Mouse (Mus musculus) thymus, postnatal 25 days (tissue): ENCODE results near the gene Ksr2.
"Not testable (repeated sequence)": the region's sequence is repeated elsewhere in the genome, so short reads cannot be mapped to it uniquely, and the experiment has no call there.

Experiments used
- DNase-seq: peaks from one replicate; pipeline ENCODE4 v3.0.0; 2022

Gene Ksr2

GRCm38 (mm10) chr5:117541654-117542053, 127.9 kb downstream of the Ksr2 start:
- no peak for DNase-seq

- no peak for DNase-seq
These were observed 133.0 kb downstream of the Ksr2 start for GRCm38 (mm10) chr5:117546694-117547268.

DNA sequence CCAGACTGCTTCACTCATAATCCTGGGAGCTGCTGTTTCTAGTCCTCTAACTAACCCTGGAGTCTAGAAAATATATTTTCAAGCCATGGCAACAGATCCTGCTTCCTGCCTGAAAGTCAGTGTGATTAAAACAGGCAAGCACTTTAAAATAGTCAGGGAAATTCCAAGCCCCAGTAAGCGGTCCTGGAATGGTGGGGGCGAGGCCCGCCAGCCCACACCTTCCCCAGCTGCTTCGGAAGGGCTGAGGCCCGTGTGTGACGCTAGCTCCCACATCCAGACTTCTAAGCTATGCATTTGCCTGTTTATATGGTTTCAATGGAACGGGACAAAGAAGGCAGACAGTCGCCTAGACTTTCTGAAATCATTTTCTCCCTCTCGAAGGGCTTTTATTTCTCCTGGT, 137.2 kb downstream of the Ksr2 start:
- DNase-seq, result no peak

DNA sequence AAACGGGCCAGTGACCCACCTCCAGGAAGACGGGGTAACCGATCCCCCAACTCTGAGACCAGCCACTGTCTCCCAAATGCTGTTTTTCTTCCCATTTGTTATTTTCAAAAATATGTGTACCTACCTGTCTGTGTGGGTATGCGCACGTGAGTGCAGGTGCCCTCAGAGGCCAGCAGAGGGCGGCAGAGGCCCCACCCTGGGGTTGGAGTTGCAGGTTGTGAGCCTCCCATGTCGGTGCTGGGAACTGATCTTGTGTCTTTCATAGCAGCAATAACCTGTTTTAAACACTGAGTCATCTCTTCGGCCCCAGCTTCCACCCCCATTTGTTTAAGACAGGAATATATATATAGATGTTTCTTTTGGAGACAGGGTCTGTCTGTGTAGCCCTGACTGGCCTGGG, 138.3 kb downstream of the Ksr2 start:
- no peak for DNase-seq

DNA sequence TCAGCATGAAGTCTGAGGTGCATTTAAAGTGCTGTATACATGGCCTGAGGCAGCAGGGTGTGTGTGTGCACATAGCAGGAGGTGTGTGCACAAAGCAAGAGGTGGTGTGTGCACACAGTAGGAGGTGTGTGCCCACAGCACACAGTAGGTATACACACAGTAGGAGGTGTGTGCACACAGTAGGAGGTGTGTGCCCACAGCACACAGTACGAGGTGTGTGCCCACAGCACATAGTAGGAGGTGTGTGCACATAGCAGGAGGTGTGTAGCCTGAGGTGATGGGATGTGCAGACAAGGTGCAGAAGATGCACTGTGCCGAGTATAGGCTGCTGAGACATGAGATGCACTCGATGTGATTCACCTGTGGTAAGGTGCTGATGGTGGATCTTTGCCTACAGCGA, 140.7 kb downstream of the Ksr2 start:
- DNase-seq, result no peak

- DNase-seq, result no peak
These were observed 142.8 kb downstream of the Ksr2 start for GRCm38 (mm10) chr5:117556570-117556969.

DNA sequence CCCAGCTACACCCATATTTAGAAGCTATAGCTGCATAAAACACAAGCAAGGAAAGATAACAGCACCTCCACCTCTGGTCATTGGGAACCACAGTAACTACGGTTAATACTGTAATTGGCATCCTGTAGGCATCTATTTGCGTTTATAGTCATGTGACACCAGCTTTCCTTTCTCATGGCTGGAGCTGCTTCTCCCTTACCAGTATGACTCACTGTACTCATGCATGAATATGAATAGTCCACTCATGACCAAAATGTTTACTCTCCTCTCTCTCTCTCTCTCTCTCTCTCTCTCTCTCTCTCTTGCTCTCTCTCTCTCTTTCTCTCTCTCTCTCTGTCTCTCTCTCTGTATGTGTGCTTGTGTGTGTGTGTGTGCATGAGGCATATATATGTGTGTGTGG, 147.3 kb downstream of the Ksr2 start:
- no peak for DNase-seq

- DNase-seq, result no peak
These were observed 152.4 kb downstream of the Ksr2 start for GRCm38 (mm10) chr5:117566051-117566665.

DNA sequence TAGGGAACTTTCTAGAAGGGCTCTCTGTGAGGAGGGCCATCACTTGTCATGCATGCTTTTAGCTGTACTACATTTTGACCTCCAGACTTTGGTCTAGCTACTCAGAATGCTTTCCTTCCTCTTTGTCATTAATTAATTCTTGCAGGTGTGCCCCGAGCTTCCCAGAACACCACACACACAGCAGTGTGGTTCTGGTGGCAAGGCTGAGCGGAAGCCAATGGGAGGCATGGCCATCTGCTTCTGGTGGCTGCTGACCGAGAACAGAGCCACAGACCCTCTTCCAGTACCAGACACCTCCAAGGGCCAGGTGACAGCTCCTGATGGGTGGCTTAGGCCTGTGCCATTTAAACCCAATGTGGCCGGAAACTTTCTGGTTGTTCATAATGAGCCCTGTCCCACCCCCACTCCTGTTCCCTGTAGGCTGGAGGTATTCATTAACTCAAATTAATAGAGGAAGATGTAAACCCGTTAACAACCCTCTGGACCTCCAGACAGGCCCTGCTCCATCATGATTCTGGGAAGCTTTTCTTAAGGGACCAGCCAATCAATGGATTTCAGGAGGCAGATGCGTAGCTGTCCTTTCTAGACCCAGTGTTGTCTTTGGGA, 155.5 kb downstream of the Ksr2 start:
- no peak for DNase-seq

DNA sequence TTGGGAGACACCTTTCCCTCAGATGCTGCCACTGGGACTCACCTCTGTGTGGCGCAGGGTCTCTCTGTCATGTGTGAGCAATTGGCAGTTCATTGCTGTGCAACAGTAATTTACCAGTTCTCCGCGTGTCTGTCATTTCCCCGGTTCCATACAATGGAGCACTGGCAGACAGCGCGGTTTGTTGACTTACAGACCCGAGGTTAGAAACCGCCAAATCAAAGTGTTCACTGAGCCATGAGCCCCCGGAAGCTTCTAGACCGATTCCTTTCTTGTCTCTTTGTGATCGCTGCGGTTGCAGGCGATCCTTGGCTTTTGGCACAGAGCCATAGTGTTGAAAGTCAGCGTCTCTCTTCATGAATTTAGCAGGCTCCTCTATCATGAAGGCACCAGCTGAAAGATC, 158.6 kb downstream of the Ksr2 start:
- DNase-seq, result no peak

- no peak for DNase-seq
These were observed 161.1 kb downstream of the Ksr2 start for GRCm38 (mm10) chr5:117574894-117575293.

DNA sequence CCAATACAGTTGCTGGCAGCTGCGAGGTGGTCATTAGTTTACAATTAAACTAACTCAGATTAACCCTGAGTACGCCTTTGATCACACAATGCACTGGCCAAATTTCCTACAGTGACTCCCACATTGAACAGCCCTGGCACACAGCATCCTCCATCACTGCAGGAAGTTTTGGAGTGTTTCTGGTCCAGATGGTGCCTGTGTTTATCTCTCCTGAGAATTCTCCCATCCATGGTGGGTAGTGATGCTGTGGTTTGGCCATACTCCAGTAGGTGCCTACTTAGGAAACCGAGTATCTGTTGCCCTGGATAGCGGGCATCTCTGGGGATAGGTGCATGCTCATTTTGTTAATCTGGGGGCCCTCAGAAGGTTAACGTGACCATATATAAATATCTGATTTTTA, 163.8 kb downstream of the Ksr2 start:
- no peak for DNase-seq

- no peak for DNase-seq
These were observed 167.9 kb downstream of the Ksr2 start for GRCm38 (mm10) chr5:117581711-117582110.

DNA sequence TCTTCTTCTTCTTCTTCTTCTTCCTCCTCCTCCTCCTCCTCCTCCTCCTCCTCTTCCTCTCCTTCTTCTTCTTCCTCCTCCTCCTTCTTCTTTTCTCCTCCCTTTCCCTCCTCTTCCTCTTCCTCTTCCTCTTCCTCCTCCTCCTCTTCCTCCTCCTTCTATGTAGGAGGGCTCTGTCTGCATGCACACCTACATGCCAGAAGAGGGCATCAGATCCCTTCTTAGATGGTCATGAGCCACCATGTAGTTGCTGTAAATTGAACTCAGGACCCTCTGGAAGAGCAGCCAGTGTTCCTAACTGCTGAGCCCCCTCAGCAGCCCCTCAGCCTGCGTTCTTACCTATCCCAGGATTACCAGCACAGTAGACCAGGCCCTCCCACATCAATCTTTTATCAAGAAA, 170.6 kb downstream of the Ksr2 start:
- DNase-seq, result no peak

- DNase-seq, result no peak
These were observed 175.5 kb downstream of the Ksr2 start for GRCm38 (mm10) chr5:117589266-117589665.

- DNase-seq, result no peak
These were observed 179.5 kb downstream of the Ksr2 start for GRCm38 (mm10) chr5:117593273-117593672.

GRCm38 (mm10) chr5:117596803-117597202, 183.0 kb downstream of the Ksr2 start:
- no peak for DNase-seq

DNA sequence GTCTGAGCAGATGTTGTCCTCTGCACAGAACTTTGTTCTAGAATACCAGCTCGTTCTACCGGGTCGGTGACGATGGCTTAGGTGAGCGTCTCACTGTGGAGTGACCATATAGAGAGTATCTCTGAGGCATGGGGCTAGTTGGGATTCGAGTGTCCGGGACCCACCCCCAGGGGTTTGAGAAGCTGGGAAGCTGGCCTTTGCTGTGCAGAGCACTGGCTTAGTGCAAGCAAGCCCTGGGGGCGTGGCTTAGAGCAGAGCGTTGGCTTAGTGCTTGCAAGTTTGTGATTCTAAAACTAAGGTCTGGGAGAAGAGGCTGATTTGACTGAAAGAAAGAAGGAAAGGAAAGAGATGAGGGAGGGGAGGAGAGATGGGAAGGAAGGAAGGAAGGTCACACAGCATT, 188.2 kb downstream of the Ksr2 start:
- no peak for DNase-seq

GRCm38 (mm10) chr5:117607761-117608309, 194.0 kb downstream of the Ksr2 start:
- no peak for DNase-seq

- DNase-seq, result peak; percentile 32
These were observed 200.7 kb downstream of the Ksr2 start for GRCm38 (mm10) chr5:117614331-117615024.

DNA sequence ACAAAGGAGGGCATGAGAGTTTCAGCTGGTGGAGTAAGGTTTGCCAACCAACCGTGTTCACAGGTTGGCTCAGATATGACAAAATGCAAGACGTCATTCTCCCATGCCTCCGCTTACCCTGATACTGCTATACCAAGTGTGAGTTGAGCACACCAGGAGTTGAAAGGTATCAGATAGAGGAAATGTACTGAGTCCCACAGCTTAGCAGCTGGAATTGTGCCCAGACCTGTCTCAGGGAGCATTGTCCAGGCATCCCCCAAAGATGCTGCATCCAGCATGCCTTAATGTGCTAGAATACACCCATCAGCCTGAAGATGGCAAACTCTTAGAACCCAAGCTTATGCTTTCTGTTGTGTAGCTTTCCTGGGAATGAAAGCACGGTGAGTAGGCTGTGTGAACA, 206.5 kb downstream of the Ksr2 start:
- DNase-seq, result no peak

- no peak for DNase-seq
These were observed 208.4 kb downstream of the Ksr2 start for GRCm38 (mm10) chr5:117622221-117622620.

- DNase-seq, result not testable (repeated sequence)
These were observed 209.4 kb downstream of the Ksr2 start for GRCm38 (mm10) chr5:117623206-117623605.

GRCm38 (mm10) chr5:117626907-117627306, 213.1 kb downstream of the Ksr2 start:
- DNase-seq, result no peak
